Mouse (Mus musculus): ENCODE results near the gene Prkd2.
A peak's percentile ranks its signal among the peaks of the same experiment; 100 is the strongest.

Gene Prkd2

GRCm38 (mm10) chr7:16827274-16827673 is 15.4 kb upstream of the Prkd2 start:
- no peak for DNase-seq

DNA sequence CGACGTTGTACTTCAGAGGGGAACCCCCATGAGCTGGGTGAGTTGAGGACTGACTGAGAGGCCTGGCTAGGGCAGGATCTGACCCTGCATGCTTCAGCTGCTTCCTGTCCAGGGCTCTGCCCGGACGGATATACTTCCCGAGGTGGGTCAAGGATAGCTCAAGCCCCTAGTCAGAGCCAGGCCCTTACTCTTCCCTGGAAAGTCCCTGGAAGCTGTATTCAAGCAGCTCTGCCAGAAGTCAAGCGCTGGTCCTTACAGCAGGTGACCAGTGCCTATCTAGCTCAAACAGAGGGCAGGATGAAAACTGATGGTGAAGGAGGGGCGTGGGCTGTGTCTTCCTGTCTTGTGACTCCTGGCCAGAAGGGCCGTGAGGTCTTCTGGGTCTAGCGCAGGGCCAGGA is 12.3 kb upstream of the Prkd2 start:
- peak; percentile 52 for DNase-seq

- no peak for DNase-seq
These were observed 4.5 kb upstream of the Prkd2 start for GRCm38 (mm10) chr7:16837916-16838803.

DNA sequence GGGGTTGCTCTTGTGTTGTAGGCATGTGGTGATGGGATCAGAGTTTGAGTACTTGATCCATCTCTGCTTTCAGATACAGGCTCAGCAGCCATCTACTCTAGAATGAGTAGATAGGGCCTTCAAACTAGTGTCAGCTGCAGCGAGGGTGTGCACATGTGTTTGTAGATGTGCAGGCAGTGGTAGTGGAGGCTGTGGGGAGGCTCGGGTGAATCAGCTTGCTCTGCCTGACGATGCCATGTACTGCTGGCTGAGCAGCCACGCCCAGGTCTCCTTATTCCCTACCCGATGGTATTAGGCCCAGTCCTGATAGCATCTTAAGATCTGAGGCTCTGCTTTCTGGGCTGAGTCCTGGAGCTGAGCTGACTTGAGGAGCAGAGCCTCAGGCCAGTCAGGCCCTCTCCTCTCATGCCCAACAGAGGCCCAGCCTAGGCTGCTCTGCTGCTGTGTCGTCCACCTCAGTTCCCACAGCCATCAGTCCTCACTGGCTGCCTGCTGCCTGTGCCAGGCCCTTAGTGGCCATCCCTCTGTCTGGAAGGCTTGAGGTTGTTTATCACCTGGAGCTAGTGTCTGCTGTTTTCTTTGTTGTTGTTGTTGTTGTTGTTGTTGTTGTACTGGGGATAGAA is 3.8 kb upstream of the Prkd2 start:
- DNase-seq = no peak

DNA sequence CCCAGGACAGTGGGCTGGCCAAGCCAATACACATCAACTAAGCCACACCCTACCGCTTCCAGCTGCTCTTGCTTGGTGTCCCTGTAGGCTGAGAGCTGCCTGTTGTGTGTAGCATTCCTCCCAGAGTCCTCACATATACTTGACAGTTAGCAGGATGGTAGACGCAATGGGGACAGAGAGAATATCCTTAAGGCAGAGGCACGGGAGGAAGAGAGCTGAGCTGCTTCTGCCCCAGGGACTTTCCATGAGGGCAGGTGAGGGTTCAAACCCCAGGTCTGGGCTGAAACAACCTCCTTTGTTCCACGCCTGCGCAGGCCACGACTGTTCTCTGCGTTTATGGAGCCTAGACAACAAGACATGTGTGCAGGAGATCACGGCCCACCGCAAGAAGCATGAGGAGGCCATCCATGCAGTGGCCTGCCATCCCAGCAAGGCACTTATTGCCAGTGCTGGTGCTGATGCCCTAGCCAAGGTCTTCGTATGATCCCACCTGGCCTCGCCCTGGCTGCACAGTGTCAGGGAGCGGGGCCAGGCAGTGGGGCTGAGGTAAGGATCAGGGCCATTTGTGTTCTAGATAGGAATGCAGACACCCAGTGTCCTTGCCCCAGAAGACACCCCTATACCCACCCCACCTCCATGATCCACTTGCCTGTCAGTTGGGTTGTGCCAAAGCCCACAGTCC is 3.1 kb upstream of the Prkd2 start:
- no peak for DNase-seq

DNA sequence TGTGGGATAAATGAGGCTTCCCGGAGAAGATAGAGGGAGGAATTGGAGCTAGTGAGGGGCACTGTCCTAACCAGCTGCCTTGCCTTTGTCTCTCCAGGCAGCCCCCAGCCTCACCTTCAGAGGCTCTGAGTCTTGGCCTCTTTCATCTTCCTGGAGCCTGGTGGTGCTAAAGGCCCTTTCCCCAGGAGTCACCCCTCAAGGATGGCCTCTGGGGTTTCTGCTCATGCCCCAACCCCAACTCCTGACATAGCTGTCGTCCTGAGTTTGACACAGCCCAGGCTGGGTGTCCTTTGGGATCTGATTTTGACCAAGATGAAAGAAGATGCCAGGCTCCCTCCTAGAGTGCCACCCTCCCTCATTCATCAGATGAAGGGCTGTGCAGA is 2.6 kb upstream of the Prkd2 start:
- DNase-seq = no peak

DNA sequence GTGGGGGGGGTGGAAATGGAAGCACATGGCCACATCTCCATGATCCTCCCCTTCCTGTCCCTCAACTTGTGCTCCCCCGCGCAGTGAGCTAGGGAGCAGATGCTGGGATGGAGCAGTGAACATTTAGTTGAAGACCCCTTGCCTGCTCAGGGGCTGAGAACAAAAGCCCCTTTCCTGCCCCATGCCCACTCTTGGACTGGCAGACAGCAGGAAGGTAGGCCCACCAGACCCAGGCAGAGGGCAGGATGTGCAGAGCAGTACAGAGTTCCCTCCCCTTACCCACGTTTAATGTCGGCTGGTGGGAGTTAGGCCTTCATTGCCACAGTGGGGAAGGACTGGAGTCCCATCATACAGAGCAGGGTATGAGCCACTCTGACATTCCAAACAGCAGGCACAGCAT is 1.6 kb upstream of the Prkd2 start:
- no peak for DNase-seq

DNA sequence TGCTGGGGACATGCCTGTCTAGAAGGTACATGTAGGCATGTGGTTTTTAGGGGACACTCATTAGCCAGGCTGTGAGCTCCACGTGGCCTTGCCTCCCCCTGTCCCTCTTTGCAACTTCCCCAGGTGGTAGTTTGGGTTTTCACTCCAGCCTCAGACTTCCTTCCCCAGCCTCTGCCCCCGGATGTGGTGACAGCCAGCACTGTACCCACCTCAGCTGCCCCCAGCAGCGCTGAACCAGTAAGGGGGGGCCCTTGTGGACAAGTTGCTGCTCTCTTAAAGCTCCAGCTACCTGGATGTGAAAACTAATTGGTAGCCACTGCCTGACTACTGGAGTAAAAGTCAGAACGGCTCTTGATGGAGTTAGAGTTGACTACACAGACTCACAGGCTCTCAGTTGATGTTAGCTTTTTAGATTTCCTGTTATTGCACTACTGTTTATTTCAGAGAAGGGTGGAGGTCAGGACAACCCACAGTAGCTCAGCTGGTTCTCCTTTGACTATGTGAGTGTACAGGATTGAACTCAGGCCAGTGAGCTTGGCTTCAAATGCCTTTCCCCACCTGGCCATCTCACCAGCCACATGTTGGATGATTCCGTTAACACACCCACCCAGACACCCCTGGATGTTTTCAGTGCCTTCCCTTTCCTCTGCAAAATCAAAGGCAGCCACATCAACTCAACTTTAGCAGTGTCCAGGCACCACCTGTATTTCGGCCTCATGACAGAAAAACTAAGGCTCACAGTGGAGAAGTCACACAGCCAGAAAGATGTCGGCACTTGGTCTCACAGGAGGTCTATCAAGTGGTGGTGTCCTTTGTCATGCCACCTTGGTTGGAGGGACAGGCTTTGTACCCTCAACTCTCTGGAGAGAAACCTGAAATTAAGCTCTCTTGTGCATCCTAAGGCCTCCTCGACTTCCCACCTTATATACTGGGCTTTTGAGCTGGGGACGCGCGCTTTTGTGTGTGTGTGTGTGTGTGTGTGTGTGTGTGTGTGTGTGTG is 841 bp upstream of the Prkd2 start:
- DNase-seq = no peak

GRCm38 (mm10) chr7:16843441-16844171 is 904 bp downstream of the Prkd2 start:
- DNase-seq = peak; percentile 43

DNA sequence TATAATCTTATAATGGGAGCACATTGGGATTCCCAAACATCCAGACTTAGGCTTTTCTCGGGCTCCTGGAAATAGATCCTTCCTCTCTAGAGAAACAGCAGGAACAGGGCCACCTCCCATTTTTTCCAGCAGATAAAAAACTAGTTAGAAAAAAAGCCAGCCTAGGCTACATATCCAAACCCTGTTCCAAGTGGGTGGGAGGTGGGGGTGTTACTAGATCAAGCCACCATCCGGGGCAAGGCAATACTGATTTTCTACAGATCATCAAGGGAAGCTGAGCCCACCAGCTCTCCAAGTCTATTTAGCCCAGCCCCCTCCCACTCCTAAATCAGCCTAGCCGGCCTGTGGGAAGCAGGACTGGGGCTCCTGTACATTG is 2.0 kb downstream of the Prkd2 start:
- peak; percentile 24 for DNase-seq

DNA sequence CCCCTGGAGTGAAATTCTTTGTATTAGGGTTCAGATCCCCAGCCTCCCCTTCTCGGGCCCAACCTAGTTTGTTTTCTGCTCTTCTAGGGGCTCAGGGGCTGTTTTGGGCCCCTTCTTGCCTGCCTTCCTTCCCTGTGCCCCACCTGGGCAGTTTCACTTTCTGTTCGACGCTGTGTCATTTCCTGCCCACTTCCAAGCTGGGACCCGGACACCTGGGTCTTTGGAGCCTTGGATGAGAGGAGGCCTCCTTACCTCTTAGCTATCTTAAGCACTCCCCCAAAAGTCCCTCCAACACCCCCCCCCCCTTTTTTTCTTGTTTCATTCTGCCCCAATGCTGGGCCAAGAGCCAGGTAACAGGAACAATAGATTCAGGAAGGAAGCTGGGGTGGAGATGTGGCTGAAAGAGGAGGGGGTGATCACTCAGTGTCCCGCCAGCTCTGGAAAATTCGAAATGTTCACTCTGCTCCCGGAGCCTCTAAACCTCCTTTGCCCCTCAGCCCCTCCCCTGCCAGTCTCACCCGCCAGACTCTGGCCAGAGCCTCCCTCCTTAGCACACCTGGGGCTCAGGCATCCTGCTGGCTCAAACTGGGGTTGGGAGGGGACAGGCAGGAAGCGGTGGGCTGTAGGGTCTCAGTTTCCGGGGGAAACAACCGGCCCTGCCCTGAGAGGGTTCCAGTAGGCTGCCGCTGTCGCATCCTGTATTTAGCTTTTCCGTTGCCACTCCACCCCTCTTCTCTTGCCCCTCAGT is 2.5 kb downstream of the Prkd2 start:
- DNase-seq = peak; percentile 71

DNA sequence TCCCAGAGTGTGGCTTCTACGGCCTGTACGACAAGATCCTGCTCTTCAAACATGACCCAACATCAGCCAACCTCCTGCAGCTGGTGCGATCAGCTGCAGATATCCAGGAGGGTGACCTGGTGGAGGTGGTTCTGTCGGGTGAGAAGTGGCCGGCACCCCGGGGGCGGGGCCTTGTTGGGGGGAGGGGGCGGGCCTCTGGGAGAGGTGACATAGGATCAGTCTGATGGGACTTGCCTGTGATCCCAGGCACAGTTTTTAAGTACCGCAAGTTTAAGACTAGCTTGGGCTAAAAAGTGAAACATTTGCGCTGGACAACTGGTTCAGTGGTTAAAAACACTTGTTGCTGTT is 3.1 kb downstream of the Prkd2 start:
- DNase-seq = no peak

DNA sequence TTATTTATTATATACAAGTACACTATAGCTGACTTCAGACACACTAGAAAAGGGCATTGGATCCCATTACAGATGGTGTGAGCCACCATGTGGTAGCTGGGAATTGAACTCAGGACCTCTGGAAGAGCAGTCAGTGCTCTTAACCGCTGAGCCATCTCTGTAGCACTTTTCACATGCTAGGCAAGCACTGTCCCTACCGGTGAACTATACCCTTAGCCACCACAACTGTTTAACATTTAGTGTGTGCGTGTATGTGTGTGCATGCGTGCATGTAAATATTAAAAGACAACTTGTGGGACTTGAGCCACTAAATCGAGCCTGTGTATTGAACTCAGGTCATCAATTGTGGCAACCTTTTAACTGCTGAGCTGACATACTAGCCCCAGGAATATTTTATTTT is 4.1 kb downstream of the Prkd2 start:
- no peak for DNase-seq

GRCm38 (mm10) chr7:16847507-16847906 is 4.8 kb downstream of the Prkd2 start:
- no peak for DNase-seq

- peak; percentile 57 for DNase-seq
These were observed 5.9 kb downstream of the Prkd2 start for GRCm38 (mm10) chr7:16848579-16848978.

DNA sequence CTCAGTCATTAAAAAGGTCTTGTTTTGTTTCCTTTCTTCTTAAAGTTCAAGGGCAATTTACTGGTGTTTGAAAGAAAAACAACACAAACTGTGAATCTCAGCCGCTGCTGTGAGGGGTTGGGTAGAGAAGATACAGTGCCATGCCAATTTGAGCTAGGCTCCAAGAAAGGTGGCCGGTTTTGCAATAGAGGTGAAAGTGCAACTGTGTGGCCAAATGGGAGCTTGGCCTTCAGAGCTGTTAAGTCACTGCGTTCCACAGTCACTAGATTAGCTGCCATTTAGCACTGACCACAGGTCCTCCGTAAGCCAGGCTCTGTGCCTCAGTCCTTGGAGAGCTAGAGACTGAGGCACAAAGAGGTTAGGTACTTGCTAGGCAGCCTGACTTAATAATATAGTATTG is 8.9 kb downstream of the Prkd2 start:
- DNase-seq = no peak

DNA sequence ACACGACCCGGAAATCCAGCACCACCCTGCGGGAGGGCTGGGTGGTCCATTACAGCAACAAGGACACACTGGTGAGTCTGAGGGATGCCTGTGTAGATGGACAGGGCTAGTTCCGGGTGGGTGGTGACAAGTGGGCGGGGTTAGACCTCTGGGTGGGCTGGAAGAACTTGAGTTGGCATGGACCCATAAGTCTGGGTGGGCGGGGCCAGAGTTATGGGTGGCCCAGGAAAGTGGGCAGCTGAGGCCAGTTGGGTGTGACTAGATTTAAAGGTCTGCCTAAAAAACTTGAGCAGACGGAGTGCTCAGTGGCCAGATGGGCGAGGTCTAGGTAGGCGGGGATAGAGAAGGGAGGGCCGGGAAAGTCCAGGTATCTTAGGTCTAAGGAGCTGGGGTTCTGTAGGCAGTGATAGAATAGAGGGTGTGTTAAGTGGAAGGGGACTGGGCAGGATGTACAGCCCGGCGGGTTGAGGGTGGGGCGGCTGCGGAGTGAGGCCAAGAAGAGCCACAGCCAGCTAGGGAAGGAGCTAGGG is 10.7 kb downstream of the Prkd2 start:
- DNase-seq = peak; percentile 29

DNA sequence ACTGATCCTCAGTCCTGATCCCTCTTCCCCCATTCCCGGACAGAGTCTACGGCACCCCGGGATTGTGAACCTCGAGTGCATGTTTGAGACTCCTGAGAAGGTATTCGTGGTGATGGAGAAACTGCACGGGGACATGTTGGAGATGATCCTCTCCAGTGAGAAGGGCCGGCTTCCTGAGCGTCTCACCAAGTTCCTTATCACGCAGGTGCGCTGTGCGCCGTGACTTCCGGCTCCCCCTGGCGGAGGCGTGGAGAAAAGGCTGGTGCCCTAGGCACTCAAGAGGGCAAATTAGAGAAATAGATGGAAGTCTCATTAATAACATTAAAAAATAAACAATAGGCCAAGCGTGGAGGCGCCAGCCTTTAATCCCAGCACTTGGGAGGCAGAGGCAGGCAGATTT is 15.6 kb downstream of the Prkd2 start:
- peak; percentile 39 for DNase-seq

DNA sequence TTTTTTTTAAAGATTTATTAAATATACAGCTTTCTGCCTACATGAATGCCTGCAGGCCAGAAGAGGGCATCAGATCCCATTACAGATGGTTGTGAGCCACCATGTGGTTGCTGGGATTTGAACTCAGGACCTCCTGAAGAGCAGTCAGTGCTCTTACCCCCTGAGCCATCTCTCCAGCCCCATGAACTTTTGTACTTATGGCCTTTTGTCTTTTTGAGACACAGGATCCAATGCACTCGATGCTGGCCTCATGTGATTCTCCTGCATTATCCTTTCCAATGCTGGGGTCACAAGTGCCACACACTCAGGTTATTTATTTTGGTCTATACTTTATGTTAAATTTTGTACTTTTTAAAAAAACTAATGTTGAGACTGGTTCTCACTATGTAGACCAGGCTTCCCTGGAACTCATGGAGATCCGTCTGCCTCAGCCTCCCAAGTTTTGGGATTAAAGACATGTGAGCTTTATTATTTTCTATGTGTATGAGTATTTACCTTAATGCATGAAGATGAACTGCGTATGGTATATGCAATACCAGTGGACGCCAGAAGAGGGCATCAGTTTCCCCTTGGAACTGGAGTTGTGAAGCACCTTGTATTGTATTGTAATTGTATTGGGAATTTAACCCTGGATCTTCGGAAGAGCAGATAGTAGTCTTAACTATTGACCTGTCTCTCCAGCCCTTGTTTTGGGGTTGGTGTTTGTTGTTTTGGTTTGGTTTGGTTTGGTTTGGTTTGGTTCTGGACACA is 17.4 kb downstream of the Prkd2 start:
- DNase-seq = peak; percentile 48

- DNase-seq = no peak
These were observed 24.8 kb downstream of the Prkd2 start for GRCm38 (mm10) chr7:16867488-16867887.

Data from kidney, postnatal 14 days (tissue).